Mouse (Mus musculus) forebrain, embryonic 11.5 days (tissue): Measurements from ENCODE around the gene Spryd7. TPM values are rescaled to one million over a fixed set of nuclear protein-coding genes. Genes with fewer than 3 reads are reported as not detected.
"Not testable (repeated sequence)": the region's sequence is repeated elsewhere in the genome, so short reads cannot be mapped to it uniquely, and the experiment has no call there.

Experiments
- ATAC-seq: fragments of 200-750 bp; cut with Nextera tagmentation; replicated peaks from 2 replicates; pipeline ENCODE4 v1.8.0; 2017; ENCODE audit warnings: moderate TSS enrichment; ENCODE audit not compliant: low FRiP score
- DNase-seq: peaks from one replicate; pipeline ENCODE4 v3.0.0-alpha.2; 2017; ENCODE audit warnings: low spot score
- H3K27ac ChIP-seq: fragments of 300-500 bp; sonication (generic); 2 replicates; pipeline ENCODE4 v1.5.1; 2014; ENCODE audit warnings: low read depth, low read length
- H3K27me3 ChIP-seq: fragments of 300-500 bp; sonication (generic); 2 replicates; pipeline ENCODE4 v1.6.1; 2014; ENCODE audit warnings: mild to moderate bottlenecking, low read length, mixed read lengths; ENCODE audit not compliant: control insufficient read depth, insufficient read depth
- H3K36me3 ChIP-seq: fragments of 300-500 bp; sonication (generic); 2 replicates; pipeline ENCODE4 v1.6.1; 2014; ENCODE audit warnings: mild to moderate bottlenecking, low read length, moderate library complexity, mixed read lengths; ENCODE audit not compliant: control insufficient read depth, insufficient read depth
- H3K4me1 ChIP-seq: fragments of 300-500 bp; sonication (generic); replicated peaks from 2 replicates; pipeline ENCODE4 v1.6.1; 2014; ENCODE audit warnings: low read length, mixed read lengths; ENCODE audit not compliant: control insufficient read depth, insufficient read depth
- H3K4me2 ChIP-seq: fragments of 300-500 bp; sonication (generic); 2 replicates; pipeline ENCODE4 v1.6.1; 2014; ENCODE audit warnings: low read depth, mild to moderate bottlenecking, low read length, moderate library complexity, mixed read lengths; ENCODE audit not compliant: severe bottlenecking
- H3K4me3 ChIP-seq: fragments of 300-500 bp; sonication (generic); 2 replicates; pipeline ENCODE4 v1.5.1; 2014; ENCODE audit warnings: low read depth, low read length
- H3K9ac ChIP-seq: fragments of 300-500 bp; sonication (generic); 2 replicates; pipeline ENCODE4 v1.6.1; 2014; ENCODE audit warnings: low read length
- H3K9me3 ChIP-seq: fragments of 300-500 bp; sonication (generic); 2 replicates; pipeline ENCODE4 v1.6.1; 2016; ENCODE audit warnings: low read length, mixed read lengths; ENCODE audit not compliant: control insufficient read depth
- WGBS: fragments of 180-500 bp; shearing (Covaris S2); extraction: QIAGEN DNeasy Blood & Tissue Kit; methylation state at CpG from one replicate; pipeline ENCODE4 v1.1.7; 2014; 5-methylcytosine and 5-hydroxymethylcytosine counted together
- polyA plus RNA-seq: library from polyadenylated mRNA; unstranded; fragments of >200 nt; fragmentation: Nextera tagmentation; extraction: Ambion mirVana; gene quantifications from 2 replicates; pipeline ENCODE4 v1.2.1, GENCODE M21; 2014

The Spryd7 gene
- polyA plus RNA-seq, 1 experiment from 2014 or later: 16.6 TPM

- WGBS: 84% methylated on average over 3 of the region's 3 CpGs
- Histone ChIP-seq H3K9me3 (no peaks in the 10 kb centered on the region), H3K4me1 (0 out of 2 replicates have a peak, but pooled peaks cover 3% of the 10 kb centered on the region), H3K9ac (no peak overlapping the region), H3K27ac (no peak overlapping the region), H3K4me3 (no peak overlapping the region), H3K4me2 (no peak overlapping the region), H3K36me3 (no peaks in the 10 kb centered on the region), H3K27me3 (0 out of 2 replicates have a peak, but pooled peaks cover 2% of the 10 kb centered on the region)
- no peak for DNase-seq
- ATAC-seq: no peak
Observed at GRCm38 (mm10) chr14:61559856-61560255, 3.2 kb upstream of the Spryd7 start.

GRCm38 (mm10) chr14:61558901-61559300 lies 2.2 kb upstream of the Spryd7 start:
- Histone ChIP-seq H3K27ac (no peak overlapping the region), H3K4me2 (no peak overlapping the region), H3K27me3 (0 out of 2 replicates have a peak, but pooled peaks cover 2% of the 10 kb centered on the region), H3K4me1 (0 out of 2 replicates have a peak, but pooled peaks cover 3% of the 10 kb centered on the region), H3K9ac (no peak overlapping the region), H3K36me3 (no peaks in the 10 kb centered on the region), H3K9me3 (no peaks in the 10 kb centered on the region), H3K4me3 (no peak overlapping the region)
- ATAC-seq (no peak), DNase-seq (no peak)
- WGBS: 88% methylated on average over 6 of the region's 6 CpGs

GRCm38 (mm10) chr14:61555931-61556288 lies 776 bp downstream of the Spryd7 start:
- peak overlapping the region; percentile 61 for H3K4me3 ChIP-seq
- ATAC-seq (no peak), DNase-seq (no peak)
- no peaks in the 10 kb centered on the region for H3K36me3 ChIP-seq
- 0 out of 2 replicates have a peak, but pooled peaks cover 2% of the 10 kb centered on the region for H3K27me3 ChIP-seq
- 9% methylated on average over 6 of the region's 6 CpGs for WGBS
- peak overlapping the region; percentile 68 for H3K9ac ChIP-seq
- H3K9me3 ChIP-seq: no peaks in the 10 kb centered on the region
- 0 out of 2 replicates have a peak overlapping the region, but pooled peaks have one; percentile 41 for H3K27ac ChIP-seq
- 0 out of 2 replicates have a peak, but pooled peaks cover 3% of the 10 kb centered on the region for H3K4me1 ChIP-seq
- H3K4me2 ChIP-seq: peak overlapping the region; percentile 96

GRCm38 (mm10) chr14:61548614-61549013 lies 8.1 kb downstream of the Spryd7 start:
- ATAC-seq: no peak
- H3K4me1 ChIP-seq: no peaks in the 10 kb centered on the region
- WGBS: 88% methylated on average over 1 of the region's 1 CpGs

GRCm38 (mm10) chr14:61537772-61538171 lies 18.9 kb downstream of the Spryd7 start:
- DNase-seq, H3K9me3 ChIP-seq, H3K27ac ChIP-seq, H3K4me1 ChIP-seq, H3K4me3 ChIP-seq, H3K4me2 ChIP-seq, H3K27me3 ChIP-seq, H3K9ac ChIP-seq, ATAC-seq, H3K36me3 ChIP-seq: not testable (repeated sequence)
- 91% methylated on average over 7 of the region's 11 CpGs for WGBS

More at GRCm38 (mm10) chr14:61548614-61549013, 8.1 kb downstream of the Spryd7 start:
- H3K27ac ChIP-seq: no peak overlapping the region
- no peak overlapping the region for H3K4me3 ChIP-seq
- H3K36me3 ChIP-seq: no peaks in the 10 kb centered on the region
- H3K9me3 ChIP-seq: no peaks in the 10 kb centered on the region
- no peak for DNase-seq
- H3K4me2 ChIP-seq: no peak overlapping the region
- H3K9ac ChIP-seq: no peak overlapping the region
- no peaks in the 10 kb centered on the region for H3K27me3 ChIP-seq

GRCm38 (mm10) chr14:61536631-61537264 lies 19.9 kb downstream of the Spryd7 start:
- Histone ChIP-seq H3K9me3 (no peaks in the 10 kb centered on the region), H3K36me3 (no peaks in the 10 kb centered on the region), H3K27ac (no peak overlapping the region), H3K4me3 (no peak overlapping the region), H3K27me3 (no peaks in the 10 kb centered on the region), H3K4me2 (no peak overlapping the region), H3K9ac (no peak overlapping the region), H3K4me1 (no peaks in the 10 kb centered on the region)
- DNase-seq (no peak), ATAC-seq (no peak)
- 89% methylated on average over 5 of the region's 5 CpGs for WGBS

GRCm38 (mm10) chr14:61535811-61536210 lies 20.9 kb downstream of the Spryd7 start:
- Histone ChIP-seq H3K27me3 (no peaks in the 10 kb centered on the region), H3K36me3 (no peaks in the 10 kb centered on the region), H3K9ac (no peak overlapping the region), H3K4me3 (no peak overlapping the region), H3K4me1 (no peaks in the 10 kb centered on the region), H3K9me3 (no peaks in the 10 kb centered on the region), H3K27ac (no peak overlapping the region), H3K4me2 (no peak overlapping the region)
- ATAC-seq: no peak
- WGBS: 90% methylated on average over 3 of the region's 3 CpGs
- DNase-seq: no peak

- no peak overlapping the region for H3K9ac ChIP-seq
- no peak overlapping the region for H3K4me3 ChIP-seq
- H3K36me3 ChIP-seq: no peaks in the 10 kb centered on the region
- no peaks in the 10 kb centered on the region for H3K27me3 ChIP-seq
- DNase-seq: no peak
- no peaks in the 10 kb centered on the region for H3K4me1 ChIP-seq
- no peaks in the 10 kb centered on the region for H3K9me3 ChIP-seq
- no peak for ATAC-seq
- no peak overlapping the region for H3K27ac ChIP-seq
- H3K4me2 ChIP-seq: no peak overlapping the region
Observed at GRCm38 (mm10) chr14:61530966-61531365, 25.7 kb downstream of the Spryd7 start.

- H3K4me2 ChIP-seq: no peak overlapping the region
- H3K27me3 ChIP-seq: no peaks in the 10 kb centered on the region
- no peak overlapping the region for H3K4me3 ChIP-seq
- H3K9me3 ChIP-seq: no peaks in the 10 kb centered on the region
- H3K9ac ChIP-seq: no peak overlapping the region
- H3K27ac ChIP-seq: no peak overlapping the region
- ATAC-seq: no peak
- no peaks in the 10 kb centered on the region for H3K4me1 ChIP-seq
- WGBS: 86% methylated on average over 2 of the region's 2 CpGs
- DNase-seq: no peak
- no peaks in the 10 kb centered on the region for H3K36me3 ChIP-seq
Observed at GRCm38 (mm10) chr14:61530396-61530795, 26.3 kb downstream of the Spryd7 start.
